Mouse (Mus musculus): ENCODE data around the gene Galk2. TPM values are rescaled to one million over a fixed set of nuclear protein-coding genes. Genes with fewer than 3 reads are reported as not detected.

The Galk2 gene
- total and polyA plus RNA-seq, 2 experiments from 2014 or later: 28.7 to 32.0 TPM

- no peak overlapping the region for H3K4me2 ChIP-seq (ENCODE audit: low read depth, low read length, poor library complexity, severe bottlenecking)
- no peaks in the 10 kb centered on the region for H3K9me3 ChIP-seq (ENCODE audit: low read length)
- TF ChIP-seq CTCF (IDR thresholded peaks at IDR 0.05): no peak
- H3K27ac ChIP-seq (ENCODE audit: low read depth, low read length): no peak overlapping the region
- 89% methylated on average over 4 of the region's 4 CpGs for WGBS
- no peaks in the 10 kb centered on the region for H3K27me3 ChIP-seq (ENCODE audit: insufficient read depth, low read length)
- no peak overlapping the region for H3K4me3 ChIP-seq (ENCODE audit: low read depth, low read length)
- H3K4me1 ChIP-seq (ENCODE audit: insufficient read depth, low read length): no peaks in the 10 kb centered on the region
- DNase-seq (ENCODE audit: low spot score) (no peak), ATAC-seq (ENCODE audit: low FRiP score) (no peak)
- no peak overlapping the region for H3K9ac ChIP-seq (replicated peaks; ENCODE audit: low read length, poor library complexity, severe bottlenecking)
- H3K36me3 ChIP-seq (ENCODE audit: insufficient read depth, low read length): peaks cover 9% of the 10 kb centered on the region
Measured at GRCm38 (mm10) chr2:125906407-125907066, 47.6 kb downstream of the Galk2 start.

GRCm38 (mm10) chr2:125907580-125908255, 48.8 kb downstream of the Galk2 start:
- no peak overlapping the region for H3K4me3 ChIP-seq (ENCODE audit: low read depth, low read length)
- ATAC-seq (ENCODE audit: low FRiP score): no peak
- no peak overlapping the region for H3K27ac ChIP-seq (ENCODE audit: low read depth, low read length)
- H3K36me3 ChIP-seq (ENCODE audit: insufficient read depth, low read length): peaks cover 9% of the 10 kb centered on the region
- H3K27me3 ChIP-seq (ENCODE audit: insufficient read depth, low read length): no peaks in the 10 kb centered on the region
- 88% methylated on average over 4 of the region's 4 CpGs for WGBS
- DNase-seq (ENCODE audit: low spot score): no peak
- H3K4me1 ChIP-seq (ENCODE audit: insufficient read depth, low read length): no peaks in the 10 kb centered on the region
- no peak overlapping the region for H3K9ac ChIP-seq (replicated peaks; ENCODE audit: low read length, poor library complexity, severe bottlenecking)
- TF ChIP-seq CTCF (IDR thresholded peaks at IDR 0.05): no peak
- H3K9me3 ChIP-seq (ENCODE audit: low read length): no peaks in the 10 kb centered on the region
- H3K4me2 ChIP-seq (ENCODE audit: low read depth, low read length, poor library complexity, severe bottlenecking): no peak overlapping the region

GRCm38 (mm10) chr2:125914167-125914566, 55.3 kb downstream of the Galk2 start:
- no peak overlapping the region for H3K27ac ChIP-seq (ENCODE audit: low read depth, low read length)
- WGBS: 85% methylated on average over 1 of the region's 1 CpGs
- ATAC-seq (ENCODE audit: low FRiP score): no peak

GRCm38 (mm10) chr2:125914713-125915112, 55.8 kb downstream of the Galk2 start:
- H3K4me3 ChIP-seq (ENCODE audit: low read depth, low read length): no peak overlapping the region
- H3K9ac ChIP-seq (replicated peaks; ENCODE audit: low read length, poor library complexity, severe bottlenecking): no peak overlapping the region
- DNase-seq (ENCODE audit: low spot score) (no peak), ATAC-seq (ENCODE audit: low FRiP score) (no peak)
- H3K36me3 ChIP-seq (ENCODE audit: insufficient read depth, low read length): no peaks in the 10 kb centered on the region
- H3K27me3 ChIP-seq (ENCODE audit: insufficient read depth, low read length): no peaks in the 10 kb centered on the region
- H3K27ac ChIP-seq (ENCODE audit: low read depth, low read length): no peak overlapping the region
- TF ChIP-seq CTCF (IDR thresholded peaks at IDR 0.05): no peak
- no peak overlapping the region for H3K4me2 ChIP-seq (ENCODE audit: low read depth, low read length, poor library complexity, severe bottlenecking)
- no peaks in the 10 kb centered on the region for H3K9me3 ChIP-seq (ENCODE audit: low read length)
- H3K4me1 ChIP-seq (ENCODE audit: insufficient read depth, low read length): no peaks in the 10 kb centered on the region

More at GRCm38 (mm10) chr2:125914167-125914566, 55.3 kb downstream of the Galk2 start:
- no peak for TF ChIP-seq CTCF (IDR thresholded peaks at IDR 0.05)
- Histone ChIP-seq H3K4me3 (ENCODE audit: low read depth, low read length) (no peak overlapping the region), H3K4me2 (ENCODE audit: low read depth, low read length, poor library complexity, severe bottlenecking) (no peak overlapping the region), H3K4me1 (ENCODE audit: insufficient read depth, low read length) (no peaks in the 10 kb centered on the region), H3K36me3 (ENCODE audit: insufficient read depth, low read length) (no peaks in the 10 kb centered on the region), H3K27me3 (ENCODE audit: insufficient read depth, low read length) (no peaks in the 10 kb centered on the region), H3K9ac (replicated peaks; ENCODE audit: low read length, poor library complexity, severe bottlenecking) (no peak overlapping the region), H3K9me3 (ENCODE audit: low read length) (no peaks in the 10 kb centered on the region)
- DNase-seq (ENCODE audit: low spot score): no peak

- 85% methylated on average over 11 of the region's 11 CpGs for WGBS
- Histone ChIP-seq H3K4me3 (ENCODE audit: low read depth, low read length) (no peak overlapping the region), H3K9ac (replicated peaks; ENCODE audit: low read length, poor library complexity, severe bottlenecking) (no peak overlapping the region), H3K27me3 (ENCODE audit: insufficient read depth, low read length) (no peaks in the 10 kb centered on the region), H3K9me3 (ENCODE audit: low read length) (no peaks in the 10 kb centered on the region), H3K4me2 (ENCODE audit: low read depth, low read length, poor library complexity, severe bottlenecking) (no peak overlapping the region), H3K4me1 (ENCODE audit: insufficient read depth, low read length) (no peaks in the 10 kb centered on the region), H3K36me3 (ENCODE audit: insufficient read depth, low read length) (no peaks in the 10 kb centered on the region; the same call in 1 of the 2 replicates), H3K27ac (ENCODE audit: low read depth, low read length) (no peak overlapping the region)
- TF ChIP-seq CTCF (IDR thresholded peaks at IDR 0.05): no peak
- DNase-seq (ENCODE audit: low spot score): peak; percentile 15
- ATAC-seq (ENCODE audit: low FRiP score): no peak
Measured at GRCm38 (mm10) chr2:125916652-125917296, 57.9 kb downstream of the Galk2 start.

GRCm38 (mm10) chr2:125917297-125917679, 58.4 kb downstream of the Galk2 start:
- DNase-seq (ENCODE audit: low spot score): peak; percentile 22
- H3K27me3 ChIP-seq (ENCODE audit: insufficient read depth, low read length): no peaks in the 10 kb centered on the region
- no peak overlapping the region for H3K4me3 ChIP-seq (ENCODE audit: low read depth, low read length)
- H3K9me3 ChIP-seq (ENCODE audit: low read length): no peaks in the 10 kb centered on the region
- WGBS: 56% methylated on average over 3 of the region's 3 CpGs
- H3K4me1 ChIP-seq (ENCODE audit: insufficient read depth, low read length): no peaks in the 10 kb centered on the region
- no peak overlapping the region for H3K4me2 ChIP-seq (ENCODE audit: low read depth, low read length, poor library complexity, severe bottlenecking)
- no peak for TF ChIP-seq CTCF (IDR thresholded peaks at IDR 0.05)
- no peaks in the 10 kb centered on the region; the same call in 1 of the 2 replicates for H3K36me3 ChIP-seq (ENCODE audit: insufficient read depth, low read length)
- H3K9ac ChIP-seq (replicated peaks; ENCODE audit: low read length, poor library complexity, severe bottlenecking): no peak overlapping the region
- ATAC-seq (ENCODE audit: low FRiP score): no peak
- no peak overlapping the region for H3K27ac ChIP-seq (ENCODE audit: low read depth, low read length)

Measured in midbrain, postnatal 0 days (tissue).